Mouse (Mus musculus): Measurements from ENCODE around the gene Zfp106.

Zfp106 gene

GRCm38 (mm10) chr2:120469715-120470114 lies 93.9 kb downstream of the Zfp106 start:
- no peak for DNase-seq

GRCm38 (mm10) chr2:120469220-120469619 lies 94.4 kb downstream of the Zfp106 start:
- DNase-seq = no peak

- no peak for DNase-seq
Observed at GRCm38 (mm10) chr2:120468011-120468410, 95.6 kb downstream of the Zfp106 start.

GRCm38 (mm10) chr2:120465397-120465785 lies 98.3 kb downstream of the Zfp106 start:
- DNase-seq = no peak

- DNase-seq = no peak
Observed at GRCm38 (mm10) chr2:120464732-120465396, 98.8 kb downstream of the Zfp106 start.

- no peak for DNase-seq
Observed at GRCm38 (mm10) chr2:120464091-120464490, 99.6 kb downstream of the Zfp106 start.

GRCm38 (mm10) chr2:120463328-120463727 lies 100.3 kb downstream of the Zfp106 start:
- no peak for DNase-seq

- no peak for DNase-seq
Observed at GRCm38 (mm10) chr2:120460216-120460615, 103.4 kb downstream of the Zfp106 start.
